Mouse (Mus musculus): ENCODE data around the gene G3bp1.

GRCm38 (mm10) chr11:55502886-55503285 lies 33.4 kb downstream of the G3bp1 start:
- TF ChIP-seq CTCF (conservative IDR thresholded peaks at IDR 0.05; ENCODE audit: insufficient read depth, insufficient read length, low read depth, low read length) (no peak), POLR2A (IDR thresholded peaks at IDR 0.05; ENCODE audit: low read depth, low read length) (no peak)

All from kidney, adult 2 months (tissue).